Mouse (Mus musculus): ENCODE data around the gene Ripor3. TPM values are rescaled to one million over a fixed set of nuclear protein-coding genes. Genes with fewer than 3 reads are reported as not detected.

Gene Ripor3
- polyA plus RNA-seq (2014; fragmentation: Illumina TruSeq; extraction: RNeasy Lipid Tissue Mini Kit (QIAGEN cat#74804); ENCODE audit: low read depth, low replicate concordance) = 0.92 TPM

GRCm38 (mm10) chr2:168009936-168010668, at the start of gene Ripor3:
Gene Ripor3 (minus strand): TSS chr2:168010618.

GRCm38 (mm10) chr2:167931985-167932726, 78.3 kb downstream of the Ripor3 start, which contains the start of gene Ptpn1:
Gene Ptpn1 (plus strand): TSS chr2:167932057.

Other genes with a start within 250 kb of the Ripor3 start
- 29.8 TPM for gene Ptpn1, start 78.6 kb downstream of the Ripor3 start, polyA plus RNA-seq (2014; fragmentation: Illumina TruSeq; extraction: RNeasy Lipid Tissue Mini Kit (QIAGEN cat#74804); ENCODE audit: low read depth, low replicate concordance)
- 10.2 TPM for gene Pard6b, start 70.4 kb upstream of the Ripor3 start, polyA plus RNA-seq (2014; fragmentation: Illumina TruSeq; extraction: RNeasy Lipid Tissue Mini Kit (QIAGEN cat#74804); ENCODE audit: low read depth, low replicate concordance)
- gene Adnp, start 196.5 kb upstream of the Ripor3 start, polyA plus RNA-seq (2014; fragmentation: Illumina TruSeq; extraction: RNeasy Lipid Tissue Mini Kit (QIAGEN cat#74804); ENCODE audit: low read depth, low replicate concordance) = 3.8 TPM
- 53.5 TPM for gene Gm20716, start 219.7 kb upstream of the Ripor3 start, polyA plus RNA-seq (2014; fragmentation: Illumina TruSeq; extraction: RNeasy Lipid Tissue Mini Kit (QIAGEN cat#74804); ENCODE audit: low read depth, low replicate concordance)
- gene Dpm1, start 220.0 kb upstream of the Ripor3 start, polyA plus RNA-seq (2014; fragmentation: Illumina TruSeq; extraction: RNeasy Lipid Tissue Mini Kit (QIAGEN cat#74804); ENCODE audit: low read depth, low replicate concordance) = 71.1 TPM
- 5.1 TPM for gene Mocs3, start 220.0 kb upstream of the Ripor3 start, polyA plus RNA-seq (2014; fragmentation: Illumina TruSeq; extraction: RNeasy Lipid Tissue Mini Kit (QIAGEN cat#74804); ENCODE audit: low read depth, low replicate concordance)

Data from adipose tissue, adult 10 weeks (tissue).